Mouse (Mus musculus) myocyte (in vitro differentiated cells): Measurements from ENCODE around the gene Axl. TPM values are rescaled to one million over a fixed set of nuclear protein-coding genes. Genes with fewer than 3 reads are reported as not detected.

ENCODE experiments used
- H3K27me3 ChIP-seq: one replicate; pipeline ENCODE4 v1.6.1; 2011; ENCODE audit not compliant: control insufficient read depth, insufficient read depth, insufficient read length
- H3K36me3 ChIP-seq: one replicate; pipeline ENCODE4 v1.6.1; 2011; ENCODE audit not compliant: control insufficient read depth, insufficient read depth
- H3K4me2 ChIP-seq: one replicate; pipeline ENCODE4 v1.6.1; 2011; ENCODE audit warnings: low read depth, control low read depth
- H3K4me3 ChIP-seq: one replicate; pipeline ENCODE4 v1.5.1; 2011; ENCODE audit warnings: mild to moderate bottlenecking, control low read depth, moderate library complexity
- H3K79me2 ChIP-seq: one replicate; pipeline ENCODE4 v1.6.1; 2011; ENCODE audit not compliant: control insufficient read depth, insufficient read depth
- H3ac ChIP-seq: one replicate; pipeline ENCODE4 v1.6.1; 2011; ENCODE audit not compliant: control insufficient read depth, insufficient read length
- CEBPB ChIP-seq: IDR thresholded peaks from 2 replicates; pipeline ENCODE4 v1.6.1; 2011; ENCODE audit warnings: mild to moderate bottlenecking, moderate library complexity; ENCODE audit not compliant: poor library complexity, insufficient read depth, severe bottlenecking
- E2F4 ChIP-seq: IDR thresholded peaks from one replicate; pipeline ENCODE4 v1.6.1; 2011; ENCODE audit warnings: mild to moderate bottlenecking, control low read depth, moderate library complexity; ENCODE audit not compliant: insufficient read depth
- MAX ChIP-seq: IDR thresholded peaks from one replicate; pipeline ENCODE4 v1.6.1; 2011; ENCODE audit warnings: low read depth, mild to moderate bottlenecking, control low read depth
- MYOD1 ChIP-seq, 3 experiments: IDR thresholded peaks; one replicate each; pipeline ENCODE4 v1.6.1; 2011; ENCODE audit warnings: control low read depth in 2 of 3, low read depth in 2 of 3, mild to moderate bottlenecking in 2 of 3, moderate library complexity in 1 of 3; ENCODE audit not compliant: insufficient read length in 2 of 3, control insufficient read depth in 1 of 3
- MYOG ChIP-seq, 3 experiments: IDR thresholded peaks; one replicate each; pipeline ENCODE4 v1.6.1; 2011; ENCODE audit warnings: control low read depth in 2 of 3, low read depth in 2 of 3, mild to moderate bottlenecking in 2 of 3; ENCODE audit not compliant: insufficient read length in 2 of 3, control insufficient read depth in 1 of 3, insufficient read depth in 1 of 3
- POLR2A ChIP-seq: IDR thresholded peaks from one replicate; pipeline ENCODE4 v1.6.1; 2011; ENCODE audit warnings: low read depth, mild to moderate bottlenecking, control low read depth, moderate library complexity; ENCODE audit not compliant: insufficient read length
- POLR2AphosphoS2 ChIP-seq: IDR thresholded peaks from one replicate; pipeline ENCODE4 v1.6.1; 2011; ENCODE audit warnings: low read depth, control low read depth; ENCODE audit not compliant: insufficient read length
- REST ChIP-seq: IDR thresholded peaks from one replicate; pipeline ENCODE4 v1.6.1; 2011; ENCODE audit warnings: mild to moderate bottlenecking, control low read depth, moderate library complexity; ENCODE audit not compliant: insufficient read depth, insufficient read length
- SRF ChIP-seq: IDR thresholded peaks from one replicate; pipeline ENCODE4 v1.6.1; 2011; ENCODE audit warnings: low read depth; ENCODE audit not compliant: control insufficient read depth, insufficient read length
- TCF12 ChIP-seq: IDR thresholded peaks from one replicate; pipeline ENCODE4 v1.6.1; 2011; ENCODE audit warnings: mild to moderate bottlenecking, control low read depth; ENCODE audit not compliant: poor library complexity, insufficient read depth, severe bottlenecking
- TCF3 ChIP-seq: IDR thresholded peaks from one replicate; pipeline ENCODE4 v1.6.1; 2011; ENCODE audit warnings: low read depth, control low read depth; ENCODE audit not compliant: insufficient read length
- USF1 ChIP-seq: IDR thresholded peaks from one replicate; pipeline ENCODE4 v1.6.1; 2011; ENCODE audit warnings: low read depth, mild to moderate bottlenecking, control low read depth, moderate library complexity
- polyA plus RNA-seq: library from polyadenylated mRNA; unstranded; fragments of >200 nt; fragmentation: generic; extraction: Trizol; gene quantifications from one replicate; pipeline ENCODE4 v1.2.1, GENCODE M21; 2012; ENCODE audit warnings: missing spikeins

The Axl gene
- polyA plus RNA-seq, 1 experiment = 112 TPM

- Histone ChIP-seq H3K79me2 (peaks cover 7% of the 10 kb centered on the region), H3K36me3 (peaks cover 25% of the 10 kb centered on the region), H3K4me3 (no peak overlapping the region), H3ac (no peak overlapping the region), H3K27me3 (no peaks in the 10 kb centered on the region), H3K4me2 (no peak overlapping the region)
- TF ChIP-seq MAX = no peak
- TF ChIP-seq SRF = no peak
- TF ChIP-seq MYOG (IDR thresholded peaks at IDR 0.05; ENCODE audit: control insufficient read depth in 1 of 3, insufficient read depth in 1 of 3, insufficient read length in 2 of 3, low read depth in 2 of 3) = no peak
These were observed 8.5 kb downstream of the Axl start for GRCm38 (mm10) chr7:25780021-25780420.

- H3K79me2 ChIP-seq = no peaks in the 10 kb centered on the region
- no peak overlapping the region for H3K4me2 ChIP-seq
- TF ChIP-seq MYOD1 (IDR thresholded peaks at IDR 0.05; ENCODE audit: control insufficient read depth in 1 of 3, insufficient read length in 2 of 3, low read depth in 2 of 3) (no peak), MYOG (IDR thresholded peaks at IDR 0.05; ENCODE audit: control insufficient read depth in 1 of 3, insufficient read depth in 1 of 3, insufficient read length in 2 of 3, low read depth in 2 of 3) (no peak), SRF (no peak), REST (no peak), E2F4 (no peak), MAX (no peak), USF1 (no peak), POLR2A (no peak), TCF12 (no peak), POLR2AphosphoS2 (no peak), TCF3 (no peak)
- no peaks in the 10 kb centered on the region for H3K27me3 ChIP-seq
- no peak overlapping the region for H3K4me3 ChIP-seq
- H3ac ChIP-seq = no peak overlapping the region
- peaks cover 57% of the 10 kb centered on the region for H3K36me3 ChIP-seq
These were observed 20.3 kb downstream of the Axl start for GRCm38 (mm10) chr7:25768229-25768628.

- no peak overlapping the region for H3K4me3 ChIP-seq
- H3K79me2 ChIP-seq = no peaks in the 10 kb centered on the region
- no peak for TF ChIP-seq MAX
- TF ChIP-seq MYOD1 (IDR thresholded peaks at IDR 0.05; ENCODE audit: control insufficient read depth in 1 of 3, insufficient read length in 2 of 3, low read depth in 2 of 3) = no peak
- no peak for TF ChIP-seq MYOG (IDR thresholded peaks at IDR 0.05; ENCODE audit: control insufficient read depth in 1 of 3, insufficient read depth in 1 of 3, insufficient read length in 2 of 3, low read depth in 2 of 3)
- TF ChIP-seq POLR2A = no peak
- no peak for TF ChIP-seq E2F4
- peaks cover 47% of the 10 kb centered on the region for H3K36me3 ChIP-seq
- H3ac ChIP-seq = no peak overlapping the region
- H3K4me2 ChIP-seq = no peak overlapping the region
- H3K27me3 ChIP-seq = no peaks in the 10 kb centered on the region
These were observed 22.4 kb downstream of the Axl start for GRCm38 (mm10) chr7:25766108-25766507.

- Histone ChIP-seq H3K36me3 (peaks cover 49% of the 10 kb centered on the region), H3K79me2 (no peaks in the 10 kb centered on the region), H3K4me2 (no peak overlapping the region), H3K4me3 (no peak overlapping the region), H3ac (no peak overlapping the region), H3K27me3 (no peaks in the 10 kb centered on the region)
- TF ChIP-seq MAX = no peak
- no peak for TF ChIP-seq MYOG (IDR thresholded peaks at IDR 0.05; ENCODE audit: control insufficient read depth in 1 of 3, insufficient read depth in 1 of 3, insufficient read length in 2 of 3, low read depth in 2 of 3)
- TF ChIP-seq POLR2AphosphoS2 = no peak
- TF ChIP-seq TCF3 = no peak
- TF ChIP-seq REST = no peak
- TF ChIP-seq CEBPB = no peak
- no peak for TF ChIP-seq TCF12
- no peak for TF ChIP-seq USF1
- no peak for TF ChIP-seq E2F4
- TF ChIP-seq POLR2A = no peak
- TF ChIP-seq SRF = no peak
- TF ChIP-seq MYOD1 (IDR thresholded peaks at IDR 0.05; ENCODE audit: control insufficient read depth in 1 of 3, insufficient read length in 2 of 3, low read depth in 2 of 3) = no peak
These were observed 24.3 kb downstream of the Axl start for GRCm38 (mm10) chr7:25764221-25764620.

- no peak for TF ChIP-seq CEBPB
- TF ChIP-seq TCF12 = no peak
- TF ChIP-seq REST = no peak
- no peak for TF ChIP-seq MYOD1 (IDR thresholded peaks at IDR 0.05; ENCODE audit: control insufficient read depth in 1 of 3, insufficient read length in 2 of 3, low read depth in 2 of 3)
- TF ChIP-seq POLR2A = no peak
- TF ChIP-seq TCF3 = no peak
- no peak for TF ChIP-seq POLR2AphosphoS2
- no peak for TF ChIP-seq MAX
- TF ChIP-seq E2F4 = no peak
- no peak for TF ChIP-seq MYOG (IDR thresholded peaks at IDR 0.05; ENCODE audit: control insufficient read depth in 1 of 3, insufficient read depth in 1 of 3, insufficient read length in 2 of 3, low read depth in 2 of 3)
- no peak for TF ChIP-seq USF1
- no peak for TF ChIP-seq SRF
- H3K4me2 ChIP-seq = no peak overlapping the region
- no peak overlapping the region for H3K4me3 ChIP-seq
- H3K79me2 ChIP-seq = no peaks in the 10 kb centered on the region
- H3ac ChIP-seq = no peak overlapping the region
- H3K27me3 ChIP-seq = no peaks in the 10 kb centered on the region
- H3K36me3 ChIP-seq = peaks cover 45% of the 10 kb centered on the region
These were observed 24.8 kb downstream of the Axl start for GRCm38 (mm10) chr7:25763678-25764077.
